Mouse (Mus musculus) cerebellum, postnatal 25 days (tissue): ENCODE measurements at regions not wholly inside any gene's neighbourhood (a gene's known extent, or its start where the extent isn't known, plus 50 kb on each side); places are given as distances from the start of the nearest gene placed in this dataset.
"Not testable (repeated sequence)": the region's sequence is repeated elsewhere in the genome, so short reads cannot be mapped to it uniquely, and the experiment has no call there.

Source experiments
- DNase-seq, 2 experiments: peaks; one replicate each; pipeline ENCODE4 v3.0.0; 2021; ENCODE audit warnings: mixed read lengths in 2 of 2

DNA sequence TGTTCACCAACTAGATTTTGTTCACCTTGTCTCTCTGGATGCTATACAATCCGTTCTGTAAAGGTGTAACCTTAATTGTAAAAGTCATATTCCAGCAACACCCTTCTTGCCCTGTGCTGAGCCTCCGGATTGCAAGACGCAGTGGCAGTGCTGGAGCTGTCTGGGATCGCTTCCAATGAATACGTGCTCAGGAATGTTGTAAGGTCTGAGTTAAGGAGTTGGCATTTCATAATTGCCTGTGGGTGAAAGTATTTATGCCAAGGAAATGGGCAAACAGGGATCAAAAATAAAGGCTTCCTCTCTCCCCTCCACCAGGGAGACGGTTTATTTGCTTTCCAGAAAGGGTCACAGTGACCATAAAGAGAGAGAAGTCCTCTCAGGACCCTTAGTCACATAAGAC lies 93.3 kb downstream of the Apob start:
- DNase-seq: no peak

DNA sequence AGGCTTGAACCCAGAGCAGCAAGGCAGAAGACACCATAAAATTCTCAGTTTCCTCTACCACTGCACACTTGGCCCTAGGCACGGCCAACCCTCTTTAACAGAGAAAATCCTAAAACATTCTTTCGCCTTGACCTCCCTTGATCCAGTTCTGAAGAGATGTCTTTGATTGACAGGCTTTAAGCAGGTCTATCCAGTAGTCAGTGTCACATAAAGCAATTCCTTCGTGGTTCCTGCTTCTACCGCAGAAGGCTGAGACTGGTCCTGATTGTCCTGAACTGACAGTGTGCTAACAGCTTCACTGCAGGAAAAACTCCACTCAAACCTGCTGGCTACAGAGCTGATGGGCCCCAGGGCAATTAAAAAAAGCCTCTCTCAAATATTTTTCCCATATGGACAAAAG lies 93.8 kb downstream of the Apob start:
- no peak for DNase-seq

DNA sequence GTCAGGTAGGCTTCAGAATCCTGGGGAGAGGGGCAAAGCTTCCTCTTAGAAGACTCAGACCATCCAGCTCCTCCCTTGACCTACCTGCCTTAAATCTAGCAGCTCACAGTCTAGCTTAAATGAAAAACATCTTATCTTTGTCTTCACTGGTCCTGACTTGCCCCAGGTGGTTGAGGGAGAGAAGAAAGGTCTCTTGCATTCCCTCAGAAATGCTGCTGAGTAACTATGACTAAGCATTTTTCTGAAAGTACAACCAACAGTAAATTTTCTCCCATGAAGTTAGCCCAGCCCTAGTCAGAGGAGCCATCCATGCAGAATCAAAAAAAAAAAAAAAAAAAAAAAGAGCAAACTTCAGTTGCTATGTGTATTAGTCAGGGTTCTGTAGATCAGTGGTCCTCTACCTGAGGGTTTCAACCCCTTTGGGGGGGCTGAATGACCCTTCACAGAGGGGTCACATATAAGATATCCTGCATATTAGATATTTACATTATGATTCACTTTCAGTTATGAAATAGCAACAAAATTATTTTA lies 98.6 kb downstream of the Apob start:
- no peak for DNase-seq

DNA sequence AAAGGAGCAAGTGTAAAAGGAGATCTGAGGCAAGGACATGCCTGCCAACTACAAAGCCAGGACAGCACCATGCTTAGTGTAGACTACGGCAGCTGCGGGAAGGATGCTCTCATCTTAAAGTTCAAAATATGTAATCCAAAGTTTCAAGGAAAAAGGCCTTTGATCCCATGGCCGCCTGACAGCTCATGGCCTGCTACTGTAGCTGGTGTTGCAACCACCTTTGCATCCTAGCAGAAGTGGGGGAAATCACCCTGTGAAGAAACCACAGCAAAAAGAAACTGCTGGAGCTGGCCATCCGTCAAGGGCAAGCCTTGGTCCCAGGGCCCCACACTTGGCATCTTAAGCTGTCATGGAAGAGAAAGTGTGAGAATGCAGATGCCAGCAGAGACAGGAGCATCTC lies 99.9 kb downstream of the Apob start:
- no peak for DNase-seq

DNA sequence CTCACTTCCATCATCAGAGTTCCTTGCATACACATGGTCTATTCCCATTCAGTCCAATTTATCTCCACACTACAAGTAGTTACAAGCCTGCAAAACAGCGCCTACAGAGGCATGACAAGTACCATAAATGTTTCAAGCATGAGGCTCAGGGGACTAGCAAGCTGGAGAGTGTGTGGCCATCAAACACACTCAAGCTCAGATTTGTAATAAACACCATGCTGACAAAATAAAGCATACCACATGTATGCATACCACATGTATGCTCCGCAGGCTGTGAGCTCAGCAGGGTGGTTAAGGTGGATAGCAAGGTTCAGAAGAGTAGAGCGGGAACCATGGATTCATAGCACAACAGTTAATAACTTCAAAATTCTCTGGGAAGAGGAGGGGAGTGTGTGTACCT lies 100.6 kb downstream of the Apob start:
- no peak for DNase-seq

DNA sequence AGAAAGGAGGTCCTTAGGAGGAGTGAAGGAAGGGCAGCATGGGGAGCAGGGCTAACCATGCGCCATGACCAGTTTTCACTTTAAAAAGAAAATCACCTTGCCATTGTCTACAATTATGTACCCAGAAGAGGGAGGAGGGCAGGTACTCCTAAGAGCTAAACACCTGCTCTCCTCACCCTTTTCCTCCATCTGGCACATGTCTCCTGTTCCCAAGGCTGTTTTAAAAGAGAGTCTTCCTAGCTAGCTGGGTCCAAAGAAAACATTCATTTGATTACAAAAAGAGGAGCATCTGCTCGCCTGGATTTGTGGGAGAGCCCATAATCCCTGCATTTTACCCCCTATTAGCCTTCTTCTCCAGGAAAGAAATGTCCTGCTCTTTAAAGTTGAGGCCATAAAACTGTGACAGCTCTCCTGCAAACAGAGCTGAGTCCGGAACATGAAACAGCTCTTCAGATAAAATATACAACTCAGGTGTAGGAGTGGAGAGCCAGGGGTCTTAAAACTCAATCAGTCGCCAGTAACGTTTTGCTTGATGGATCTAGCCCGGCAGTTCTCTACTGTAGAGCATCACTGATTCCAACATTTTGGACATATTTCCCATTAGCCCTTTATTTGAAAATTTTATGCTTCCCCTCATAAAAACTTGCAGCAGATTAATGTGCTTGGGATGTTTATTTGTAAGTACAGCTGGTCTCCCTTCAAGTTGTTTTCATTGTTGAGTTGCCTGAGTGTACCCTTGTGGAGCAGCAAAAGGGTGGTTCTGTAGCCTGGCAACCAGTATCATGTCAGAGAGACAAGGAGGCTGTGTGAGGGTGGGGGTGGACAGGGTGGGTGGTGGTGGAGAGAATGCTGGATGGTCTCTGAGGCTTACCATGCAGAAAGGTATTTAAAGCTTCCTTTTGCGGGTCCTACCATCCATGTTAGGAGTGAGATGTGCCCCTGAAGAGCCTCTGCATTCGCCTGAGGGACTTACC lies 105.5 kb downstream of the Apob start:
- DNase-seq: no peak

DNA sequence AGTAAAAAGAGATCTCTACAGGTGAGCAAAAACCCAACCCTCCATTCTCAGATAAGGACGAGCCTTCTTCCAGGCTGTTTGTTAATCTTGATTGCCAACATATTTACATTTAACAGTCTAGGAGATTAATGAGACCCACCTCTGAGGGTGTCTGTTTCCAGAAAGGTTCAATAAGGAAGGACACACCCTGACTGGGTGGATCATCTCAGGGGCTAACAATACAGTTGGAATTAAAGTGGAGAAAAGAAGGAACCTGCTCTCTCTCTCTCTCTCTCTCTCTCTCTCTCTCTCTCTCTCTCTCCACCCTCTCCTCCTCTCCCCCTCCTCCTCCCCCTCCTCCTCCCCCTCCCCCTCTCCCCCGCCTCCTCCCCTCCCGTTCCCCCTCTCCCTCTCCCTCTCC lies 110.5 kb downstream of the Apob start:
- DNase-seq: no peak

DNA sequence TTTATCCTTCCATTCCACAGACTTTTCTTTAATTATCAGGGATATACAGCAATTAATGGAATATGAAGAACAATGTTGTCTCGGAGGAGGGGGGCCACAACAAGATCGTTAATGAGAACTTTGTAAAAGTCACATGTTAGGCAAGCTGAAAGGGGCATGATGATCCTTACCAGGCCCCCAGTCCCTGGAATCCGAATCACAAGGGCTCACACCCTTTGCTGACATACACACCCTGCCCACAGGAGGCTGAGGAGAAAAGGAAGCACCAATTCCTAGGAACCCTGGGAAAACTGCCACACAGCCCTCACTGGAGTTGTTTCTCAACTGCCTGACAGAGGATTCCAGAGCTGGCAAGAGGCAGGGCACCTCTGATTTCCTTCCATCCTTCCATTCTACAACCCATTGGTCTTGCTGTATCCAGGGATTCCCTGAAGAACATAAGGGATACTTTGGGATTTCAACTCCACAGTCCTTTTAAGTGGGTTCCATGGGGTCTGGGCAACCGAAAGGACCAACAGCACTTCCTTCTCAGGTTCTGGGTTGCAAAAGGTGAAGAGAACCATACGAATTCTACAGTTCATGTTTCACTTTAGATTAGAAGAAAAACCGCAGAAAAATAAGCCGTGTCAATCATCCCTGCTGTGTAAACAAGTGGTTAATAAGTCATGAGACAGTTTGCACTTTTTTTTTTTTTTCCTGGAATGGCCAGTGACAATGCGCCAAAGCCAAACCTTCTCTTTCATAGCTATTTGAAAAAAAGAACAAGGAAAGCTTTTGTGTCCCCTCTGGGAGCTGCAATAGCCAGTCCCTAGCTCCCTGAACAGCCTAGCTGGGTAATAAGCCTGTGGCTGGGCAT lies 112.2 kb downstream of the Apob start:
- no peak for DNase-seq

DNA sequence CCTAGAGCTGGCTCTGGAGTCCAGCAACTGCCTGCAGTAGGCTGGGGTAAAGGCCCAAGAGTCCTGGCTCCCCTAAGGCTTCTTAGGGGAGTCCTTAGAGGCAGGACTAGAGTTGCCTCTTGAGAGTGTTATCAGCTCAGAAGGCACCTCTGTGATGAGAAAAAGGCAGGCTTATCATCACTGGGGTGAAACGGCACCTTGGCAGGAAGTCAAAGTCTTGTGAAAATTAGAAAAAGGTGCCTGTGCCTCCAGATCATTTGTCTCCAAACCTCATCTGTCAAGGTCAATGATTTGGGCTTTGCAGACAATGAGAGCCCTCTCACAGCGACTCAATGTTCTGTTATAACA lies 112.8 kb downstream of the Apob start:
- DNase-seq: no peak

DNA sequence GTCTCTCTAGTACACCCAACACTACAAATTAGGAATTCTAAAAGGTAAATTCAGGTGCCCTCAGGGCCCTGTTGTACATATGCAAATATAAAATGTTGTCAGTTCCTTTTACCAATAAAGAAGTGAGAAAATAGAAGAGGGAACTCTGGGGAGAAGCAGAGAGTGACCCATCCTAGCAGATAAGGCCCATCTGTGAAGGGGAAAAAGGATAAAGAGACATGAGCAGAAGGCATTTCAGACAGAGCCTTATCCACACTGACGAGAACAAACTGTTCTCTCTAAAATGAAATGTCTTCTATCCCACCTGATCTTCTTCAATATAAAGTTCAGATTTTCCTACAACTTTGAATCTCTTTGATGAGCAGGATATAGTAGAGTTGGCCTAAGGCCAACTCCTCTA lies 114.5 kb upstream of the Ldah start:
- DNase-seq: no peak

DNA sequence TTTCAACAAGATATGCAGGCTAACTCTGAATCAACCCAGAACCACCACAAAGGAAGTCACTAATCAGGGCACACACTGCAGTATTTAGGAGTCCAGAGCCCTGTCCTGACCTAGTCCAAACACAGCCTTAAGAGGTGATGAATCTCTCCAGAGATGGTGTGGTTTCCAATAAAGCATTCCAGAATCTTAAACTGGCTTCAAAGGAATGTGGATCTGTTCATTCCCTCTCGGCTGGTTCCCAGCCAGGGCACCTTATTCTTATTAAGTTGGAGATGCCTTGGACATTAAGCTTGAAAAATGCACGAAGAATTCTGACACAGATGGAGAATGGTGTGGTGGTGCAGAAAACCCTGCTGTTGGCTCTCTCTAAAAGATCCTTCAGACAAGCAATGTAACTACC lies 112.0 kb upstream of the Ldah start:
- DNase-seq: no peak

DNA sequence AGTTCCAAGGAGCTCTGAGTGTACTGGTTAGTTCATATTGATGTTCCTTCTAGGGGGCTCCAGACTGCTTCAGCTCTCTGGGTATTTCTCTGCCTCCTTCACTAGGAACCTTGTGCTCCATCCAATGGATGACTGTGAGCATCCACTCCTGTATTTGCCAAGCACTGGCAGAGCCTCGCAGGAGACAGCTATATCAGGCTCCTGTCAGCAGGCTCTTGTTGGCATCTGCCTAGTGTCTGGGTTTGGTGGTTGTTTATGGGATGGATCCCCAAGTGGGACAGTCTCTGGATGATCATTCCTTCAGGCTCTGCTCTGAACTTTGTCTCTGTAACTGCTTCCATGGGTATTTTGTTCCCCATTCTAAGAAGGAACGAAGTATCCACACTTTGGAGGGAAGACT lies 109.5 kb upstream of the Ldah start:
- not testable (repeated sequence) for DNase-seq

DNA sequence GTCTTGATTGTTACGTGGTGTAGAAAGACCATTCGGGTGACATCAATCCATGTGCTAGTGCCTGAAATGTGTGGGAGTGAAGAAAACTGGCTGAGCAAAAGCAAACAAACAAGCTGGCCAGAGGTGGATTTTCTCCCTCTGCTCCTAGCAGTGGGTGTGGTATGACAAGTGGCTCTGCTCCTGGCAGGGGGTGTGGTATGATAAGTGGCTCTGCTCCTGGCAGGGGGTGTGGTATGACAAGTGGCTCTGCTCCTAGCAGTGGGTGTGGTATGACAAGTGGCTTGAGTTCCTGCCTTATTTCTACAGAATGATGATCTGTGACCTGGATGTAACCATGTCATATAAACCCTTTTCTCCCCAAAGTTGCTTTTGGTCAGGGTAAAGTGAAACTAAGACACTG lies 108.8 kb upstream of the Ldah start:
- no peak for DNase-seq

DNA sequence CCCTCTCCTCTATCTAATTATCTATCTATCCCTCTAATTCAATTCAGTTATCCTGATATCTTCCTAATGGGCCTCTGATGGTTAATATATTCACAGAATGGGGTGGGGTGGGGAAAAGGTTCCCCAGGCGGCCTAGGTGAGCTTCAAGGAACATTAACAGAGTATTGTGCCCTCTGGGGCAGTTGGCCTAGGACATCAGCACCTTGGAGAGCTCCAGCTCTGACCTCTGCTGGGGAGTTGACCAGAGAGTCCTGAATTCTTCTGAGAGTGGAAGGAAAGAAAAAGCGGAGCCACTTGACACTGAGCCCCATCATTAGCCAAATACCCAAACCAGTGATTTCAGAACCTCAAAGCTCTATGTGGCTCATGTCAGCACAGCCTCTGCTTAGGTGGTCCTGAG lies 108.1 kb upstream of the Ldah start:
- DNase-seq: no peak

DNA sequence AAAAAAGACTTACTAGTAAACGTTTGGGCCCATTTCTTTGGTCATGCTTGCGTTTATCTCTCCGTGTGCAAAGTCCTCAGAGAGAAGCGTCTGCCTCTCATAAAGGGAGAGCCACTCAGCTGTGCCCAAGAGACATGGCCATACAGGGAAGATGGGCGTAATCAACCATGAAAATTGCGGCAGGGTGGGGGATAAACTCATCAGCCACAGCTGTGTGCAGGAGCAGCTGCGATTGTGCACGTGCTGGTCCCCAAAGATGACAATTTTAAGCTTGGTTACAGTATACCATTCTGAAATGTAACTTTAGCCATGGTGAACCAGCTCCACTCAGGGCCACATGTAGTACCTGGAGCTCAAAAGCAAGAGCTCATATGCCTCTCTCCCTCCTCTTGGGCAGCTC lies 106.1 kb upstream of the Ldah start:
- DNase-seq: no peak

DNA sequence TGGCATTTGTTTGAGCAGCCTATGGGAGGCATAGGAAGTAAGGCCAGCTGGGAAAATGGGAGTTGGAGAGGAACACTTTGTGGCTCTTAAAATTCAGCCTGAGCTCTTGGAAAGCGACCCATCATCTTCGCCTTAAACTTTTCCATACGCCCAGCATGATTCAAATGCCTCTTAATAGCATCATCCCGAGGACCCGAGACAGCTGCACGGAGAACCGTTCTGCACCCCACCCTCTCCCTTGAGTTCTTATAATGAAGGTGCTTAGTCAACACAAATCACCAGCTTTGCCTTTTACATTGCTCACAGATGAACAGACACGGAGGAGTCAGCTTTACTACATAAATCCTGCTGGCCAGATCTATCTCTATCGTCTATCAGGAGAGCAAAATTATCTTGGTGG lies 104.6 kb upstream of the Ldah start:
- no peak for DNase-seq

DNA sequence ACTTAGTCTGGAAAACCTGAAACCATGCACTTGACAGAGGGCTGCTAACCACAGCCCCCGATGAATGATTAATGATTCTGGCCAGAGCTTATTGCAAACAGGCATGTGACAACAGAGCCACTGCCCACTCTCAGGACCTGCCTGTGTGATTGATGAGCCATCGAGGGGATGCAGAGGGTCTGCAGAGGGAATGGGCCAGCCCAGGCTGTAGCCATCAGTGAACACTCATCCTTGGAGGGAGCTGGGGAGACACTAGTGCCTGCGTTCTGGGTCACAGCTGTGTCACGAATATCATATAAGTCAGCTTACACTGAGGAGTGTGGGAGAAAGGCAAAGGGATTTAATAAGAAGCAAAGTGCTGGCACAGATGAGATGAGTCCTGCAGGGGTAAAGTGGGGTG lies 100.8 kb upstream of the Ldah start:
- no peak for DNase-seq

DNA sequence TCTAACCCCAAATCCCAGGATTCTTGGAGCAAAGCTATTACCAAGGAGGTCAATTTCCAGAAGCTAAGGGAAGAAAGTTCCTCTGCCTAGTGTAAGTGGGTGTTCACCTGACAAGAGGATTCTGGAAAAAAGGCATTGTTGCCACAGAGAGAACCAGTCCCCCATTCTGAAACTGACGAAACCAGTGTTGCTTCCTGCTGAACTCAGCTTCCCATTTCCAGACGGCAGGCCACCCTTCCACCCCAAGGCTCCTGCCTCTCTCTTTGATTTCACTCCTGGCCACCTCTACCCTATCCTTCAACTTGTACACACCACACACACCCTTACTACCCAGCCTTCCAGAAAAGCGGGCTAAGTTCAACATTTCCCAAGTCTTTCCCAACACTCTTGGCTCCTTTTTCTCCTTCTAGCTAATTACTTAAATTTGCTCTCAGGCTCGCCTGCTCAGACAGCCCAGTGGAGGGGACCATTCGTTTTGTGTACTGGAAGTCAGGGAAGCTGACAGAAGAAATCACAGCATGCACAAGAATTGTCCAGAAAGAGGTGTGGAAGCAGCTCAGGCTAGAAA lies 98.6 kb upstream of the Ldah start:
- no peak for DNase-seq

DNA sequence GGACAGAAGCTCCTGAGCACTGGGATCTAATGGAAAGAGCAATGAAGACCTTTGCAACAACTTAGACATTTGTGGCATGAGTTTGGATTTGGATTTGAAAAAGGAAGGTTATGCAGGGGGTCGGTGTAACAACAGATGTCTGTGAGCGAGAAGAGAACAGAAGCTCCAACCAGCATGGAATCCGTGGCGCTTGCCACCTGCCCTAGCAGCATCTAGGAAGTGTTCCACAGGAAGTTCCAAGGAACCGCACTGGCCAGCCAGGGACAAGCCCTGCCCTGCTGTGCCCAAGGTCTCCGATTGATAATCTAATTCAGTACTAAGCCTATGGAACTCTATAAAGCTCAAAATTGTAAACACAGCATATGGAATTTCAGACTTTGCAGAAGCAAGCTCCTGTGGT lies 98.0 kb upstream of the Ldah start:
- peak; percentile 49 to 62 for DNase-seq

DNA sequence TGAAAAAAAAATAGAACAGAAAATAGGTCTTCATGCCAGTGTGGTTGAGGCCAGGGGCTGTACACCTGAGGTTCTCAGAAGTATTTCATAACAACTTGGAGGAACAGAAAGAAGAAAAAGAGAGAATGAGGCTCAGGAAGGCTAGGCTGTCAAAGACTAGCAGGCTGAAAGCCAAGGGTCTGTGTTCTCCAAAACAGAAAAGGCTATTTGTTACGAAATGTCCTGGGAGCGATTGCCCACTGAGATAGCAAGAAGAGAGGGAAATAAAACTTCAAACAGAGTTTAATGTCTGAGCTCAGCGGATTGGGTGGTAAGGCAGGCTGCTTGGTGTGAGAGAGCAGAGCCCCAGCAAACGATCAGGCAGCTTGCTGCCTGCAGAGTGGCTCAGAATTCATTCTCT lies 97.6 kb upstream of the Ldah start:
- DNase-seq: no peak

DNA sequence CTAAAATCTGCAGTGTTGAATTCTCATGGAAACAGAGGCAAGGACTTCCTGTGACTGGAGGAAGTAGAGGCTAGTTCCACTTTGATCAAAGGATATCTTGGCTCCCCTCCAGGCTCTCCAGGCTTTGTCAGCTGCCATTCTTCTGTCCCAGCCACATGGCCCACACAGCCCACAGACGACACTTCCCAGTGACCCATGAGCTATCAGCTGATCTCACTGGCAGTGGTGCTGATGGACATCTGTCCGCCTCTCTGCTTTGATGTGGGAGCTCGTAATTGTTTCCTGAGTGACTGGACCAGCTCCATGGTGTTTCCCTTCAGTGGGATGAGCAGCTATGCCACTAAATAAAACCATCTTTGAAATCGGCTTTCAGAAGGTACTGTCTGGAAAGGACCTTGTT lies 96.4 kb upstream of the Ldah start:
- no peak for DNase-seq

DNA sequence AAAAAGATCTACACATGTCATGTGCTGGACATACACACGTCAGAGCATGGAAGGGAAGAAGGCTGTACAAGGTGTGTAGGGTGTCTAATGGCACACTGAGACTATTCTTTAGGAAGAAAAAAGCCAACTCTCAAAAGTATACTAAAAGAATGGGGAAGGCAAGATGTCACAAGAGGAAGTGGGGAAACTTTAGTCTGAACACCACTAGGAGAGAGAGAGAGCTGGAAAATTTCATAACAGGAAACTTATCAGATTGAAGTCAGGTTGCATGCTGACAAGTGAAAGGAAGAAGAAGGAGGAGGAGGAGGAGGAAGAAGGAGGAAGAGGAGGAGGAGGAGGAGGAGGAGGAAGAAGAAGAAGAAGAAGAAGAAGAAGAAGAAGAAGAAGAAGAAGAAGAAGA lies 52.3 kb upstream of the Ldah start:
- DNase-seq: no peak
